Mouse (Mus musculus): Measurements from ENCODE around the gene Defb3.

DNA sequence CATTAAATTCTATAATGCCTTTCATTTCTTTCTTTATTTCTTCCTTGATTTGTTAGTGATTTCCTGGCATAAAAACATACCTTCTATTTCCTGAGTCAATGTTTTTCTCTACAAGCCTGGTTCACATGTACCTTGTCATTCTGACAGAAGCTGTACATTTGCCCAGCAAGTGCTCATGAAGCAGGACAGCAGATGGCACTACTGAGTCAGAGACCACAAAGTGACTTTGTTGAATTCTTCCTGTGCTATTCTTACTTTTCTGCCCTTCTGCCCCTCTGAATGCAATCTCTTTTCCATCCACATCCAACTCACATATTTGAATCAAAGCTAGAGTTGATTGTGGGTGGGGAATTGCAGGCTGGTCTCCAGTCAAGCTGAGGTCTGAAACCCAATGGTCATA is 35.0 kb upstream of the Defb3 start:
- TF ChIP-seq CTCF (conservative IDR thresholded peaks at IDR 0.05; ENCODE audit: insufficient read depth, insufficient read length, low read depth, low read length) = no peak
- no peak for TF ChIP-seq POLR2A (IDR thresholded peaks at IDR 0.05; ENCODE audit: low read depth, low read length)

Measured in kidney, adult 2 months (tissue).